In genomic region chr13:12340183-12340975, GRCm38 (mm10) we compare ENCODE assay signal across 8 mouse cellular contexts. TPM values are rescaled to one million over a fixed set of nuclear protein-coding genes. Genes with fewer than 3 reads are reported as not detected.
DNase-seq lines count a peak whose midpoint lies in the region; ATAC-seq and TF ChIP-seq lines count a peak whose summit lies in the region.

Gene Actn2 (minus strand): TSS chr13:12340760.

- under 1% methylated on average over 36 of the region's 43 CpGs for WGBS in hindbrain, embryonic 13.5 days
- WGBS in lung, postnatal 0 days, result 4% methylated on average over 42 of the region's 43 CpGs

- DNase-seq in WW6 (ENCODE audit: low read depth, low spot score), result peak; percentile 87
- peak; percentile 61 to 71 for DNase-seq in cerebellum, postnatal 36 days
- peak; percentile 89 for DNase-seq in gastrocnemius, adult 18-20 months (ENCODE audit: low spot score)
- peak; percentile 56 to 61 for DNase-seq in layer of hippocampus, postnatal 25 days (ENCODE audit: extremely low spot score in 1 of 2, low spot score in 1 of 2)
- peak; percentile 81 for DNase-seq in lung, postnatal 0 days (ENCODE audit: low spot score)
- DNase-seq in ovary, postnatal 14 days (ENCODE audit: low spot score), result peak; percentile 52
- DNase-seq in thymus, postnatal 10 days (ENCODE audit: low spot score in 2 of 2), result peak; percentile 79 to 83

- peaks cover 8% of the 10 kb centered on the region for H3K4me1 ChIP-seq in hindbrain, embryonic 13.5 days (replicated peaks)
- peaks cover 2% of the 10 kb centered on the region; the same call in 1 of the 2 replicates for H3K4me1 ChIP-seq in lung, postnatal 0 days (ENCODE audit: insufficient read depth, low read depth, low read length)

- peak within 1 kb of the TSS; percentile 86 for H3K4me2 ChIP-seq in hindbrain, embryonic 13.5 days
- H3K4me2 ChIP-seq in lung, postnatal 0 days (replicated peaks; ENCODE audit: low read depth, low read length), result peak within 1 kb of the TSS; percentile 33

- H3K27me3 ChIP-seq in hindbrain, embryonic 13.5 days, result no peaks in the 10 kb centered on the region
- H3K27me3 ChIP-seq in lung, postnatal 0 days (replicated peaks; ENCODE audit: insufficient read depth, low read length), result no peaks in the 10 kb centered on the region

- peak; percentile 24 for TF ChIP-seq CTCF in lung, postnatal 0 days (IDR thresholded peaks at IDR 0.05)

- peak within 1 kb of the TSS; percentile 72 for H3K9ac ChIP-seq in hindbrain, embryonic 13.5 days
- H3K9ac ChIP-seq in lung, postnatal 0 days (replicated peaks; ENCODE audit: low read depth), result no peak within 1 kb of the TSS

- TF ChIP-seq EP300 in lung, postnatal 0 days (IDR thresholded peaks at IDR 0.05), result no peak

- H3K4me3 ChIP-seq in hindbrain, embryonic 13.5 days, result peak within 1 kb of the TSS; percentile 47
- peak within 1 kb of the TSS; percentile 10; the same call in 1 of the 2 replicates for H3K4me3 ChIP-seq in lung, postnatal 0 days (ENCODE audit: low read depth, low read length)

- H3K9me3 ChIP-seq in hindbrain, embryonic 13.5 days, result no peaks in the 10 kb centered on the region
- no peaks in the 10 kb centered on the region for H3K9me3 ChIP-seq in lung, postnatal 0 days (ENCODE audit: low read length)

- no peak within 1 kb of the TSS for H3K27ac ChIP-seq in hindbrain, embryonic 13.5 days
- H3K27ac ChIP-seq in lung, postnatal 0 days (ENCODE audit: low read length), result no peak within 1 kb of the TSS

- peak; percentile 99 for ATAC-seq in hindbrain, embryonic 13.5 days (ENCODE audit: low FRiP score)
- ATAC-seq in lung, postnatal 0 days, result peak; percentile 97

- no peaks in the 10 kb centered on the region for H3K36me3 ChIP-seq in hindbrain, embryonic 13.5 days
- H3K36me3 ChIP-seq in lung, postnatal 0 days (ENCODE audit: insufficient read depth, low read length), result no peaks in the 10 kb centered on the region

RNA-seq across cellular contexts. Expression of gene Actn2, which starts in this region (rescaled TPM):
- total RNA-seq in gastrocnemius, adult 18-20 months (2021), result 1,000 to 10,000 TPM; 1,284 to 1,493 TPM
- polyA plus RNA-seq in hindbrain, embryonic 13.5 days (2015; fragmentation: Nextera tagmentation; extraction: Ambion mirVana), result 3.5 and 5.5 TPM in 2 replicates
- 10 to 100 TPM; 16.9 to 17.6 TPM for total RNA-seq in layer of hippocampus, postnatal 25 days (2021)
- 16.1 and 18.7 TPM in 2 replicates for polyA plus RNA-seq in lung, postnatal 0 days (2015; fragmentation: Nextera tagmentation; extraction: Ambion mirVana)

Comparison
In these comparisons a context has a peak if more than half of its experiments do, and no peak if none do; other contexts are left out.
1. RNA of gene Actn2 (total RNA-seq): 1,284 to 1,493 TPM in gastrocnemius, adult 18-20 months; 16.9 to 17.6 TPM in layer of hippocampus, postnatal 25 days; every median in the first group is over 10 times any median in the second.
2. Peak in every context shown above with its lines, with median percentiles within 50 percentile points of each other: DNase-seq.